Mouse (Mus musculus) spleen, adult 12 weeks (tissue): ENCODE data around the gene Gpn1.
"Not testable (repeated sequence)": the region's sequence is repeated elsewhere in the genome, so short reads cannot be mapped to it uniquely, and the experiment has no call there.

Experiments used
- DNase-seq: peaks from one replicate; pipeline ENCODE4 v3.0.0; 2022; ENCODE audit warnings: low spot score

The Gpn1 gene

DNA sequence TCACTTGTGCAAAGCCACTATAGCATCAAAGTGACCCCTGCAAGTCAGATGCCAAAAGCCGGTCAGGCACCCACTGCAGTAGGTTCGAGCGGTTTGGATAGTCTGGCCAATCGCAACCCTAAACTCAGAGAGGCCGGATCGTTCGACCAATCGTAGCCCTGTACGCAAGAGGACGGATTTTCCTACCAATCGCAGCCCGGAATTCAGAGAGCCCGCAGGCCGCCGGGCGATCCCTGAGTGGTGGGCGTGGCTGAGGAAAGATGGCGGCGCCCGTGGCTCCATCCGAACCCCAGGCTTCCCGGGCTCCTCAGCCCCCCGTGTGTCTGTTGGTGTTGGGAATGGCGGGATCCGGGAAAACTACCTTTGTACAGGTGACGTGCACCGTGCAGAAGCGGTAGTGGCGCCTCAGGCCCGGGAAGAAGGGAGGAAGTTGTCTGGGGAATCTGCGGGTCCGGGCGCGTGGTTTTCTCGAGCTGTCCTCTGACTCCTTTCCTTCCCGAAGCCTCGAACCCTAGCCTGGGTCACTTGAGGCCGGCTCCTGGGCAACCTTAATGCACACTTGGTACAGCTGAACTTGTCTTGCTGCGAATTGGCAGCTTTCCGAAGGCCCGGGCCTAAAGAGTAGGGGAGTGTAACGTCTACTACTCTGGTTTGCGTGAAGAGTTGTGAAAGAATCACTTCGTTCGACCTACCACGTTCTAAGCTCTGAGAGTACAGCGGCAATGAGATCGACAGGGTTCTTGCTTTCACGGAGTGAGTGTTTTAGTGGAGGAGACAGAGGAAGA is at the start of gene Gpn1:
TSS of gene Gpn1 (plus strand) at position 229 of the 785 bp plus-strand sequence.
- peak; percentile 78 for DNase-seq

GRCm38 (mm10) chr5:31451336-31451735 is 43.2 kb upstream of the Gpn1 start:
- no peak for DNase-seq

DNA sequence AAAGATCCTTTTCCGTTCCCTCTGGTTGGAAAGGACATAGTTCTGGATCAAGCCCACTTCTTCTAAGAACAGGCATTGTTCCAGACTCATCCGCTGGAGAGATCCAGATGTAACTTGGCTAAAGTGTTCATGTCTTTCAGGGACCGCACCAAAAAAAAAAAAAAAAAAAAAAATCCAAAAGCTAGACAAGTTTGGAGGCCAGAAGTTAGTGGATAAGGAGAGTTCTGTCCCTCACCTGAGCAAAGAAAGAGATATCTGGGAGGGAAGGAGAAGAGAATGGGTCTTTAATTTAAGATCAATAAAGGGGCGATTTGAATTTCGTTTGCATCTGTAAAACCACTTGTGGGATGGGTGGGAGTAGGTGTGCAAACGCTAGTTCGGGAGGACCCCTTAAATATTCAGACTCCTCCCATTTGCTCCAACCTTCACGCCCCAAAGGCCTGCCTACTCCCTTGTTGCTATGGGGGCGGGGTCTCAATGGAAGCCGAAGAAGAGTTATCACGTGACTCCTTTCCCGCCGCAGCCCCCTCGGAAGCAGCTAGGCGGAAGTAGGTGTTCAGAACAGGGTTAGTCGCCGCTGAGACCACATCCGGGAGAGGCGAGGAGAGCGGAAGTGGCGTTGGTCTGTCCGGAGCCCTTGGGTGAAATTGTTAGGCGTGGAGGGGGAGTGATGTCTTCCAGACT is 42.5 kb upstream of the Gpn1 start, which contains the start of gene Zfp512:
TSS of gene Zfp512 (plus strand) at position 554 of the 684 bp plus-strand sequence.
- DNase-seq, result peak; percentile 75

DNA sequence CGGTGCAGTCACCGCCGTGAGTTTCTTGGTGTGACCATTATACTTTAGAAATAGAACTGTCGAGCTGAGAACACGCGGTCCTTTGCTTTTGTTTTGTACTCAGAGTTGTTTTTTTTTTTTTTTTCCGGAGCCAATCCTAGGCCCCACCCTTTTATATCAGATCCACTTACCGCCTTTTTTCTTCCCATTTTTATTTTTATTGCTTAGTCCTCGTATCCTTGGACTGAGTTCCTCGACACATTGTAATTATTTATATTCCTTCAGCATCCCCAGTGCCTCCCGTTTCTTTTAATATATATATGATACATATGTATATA is 42.0 kb upstream of the Gpn1 start:
- DNase-seq, result no peak

DNA sequence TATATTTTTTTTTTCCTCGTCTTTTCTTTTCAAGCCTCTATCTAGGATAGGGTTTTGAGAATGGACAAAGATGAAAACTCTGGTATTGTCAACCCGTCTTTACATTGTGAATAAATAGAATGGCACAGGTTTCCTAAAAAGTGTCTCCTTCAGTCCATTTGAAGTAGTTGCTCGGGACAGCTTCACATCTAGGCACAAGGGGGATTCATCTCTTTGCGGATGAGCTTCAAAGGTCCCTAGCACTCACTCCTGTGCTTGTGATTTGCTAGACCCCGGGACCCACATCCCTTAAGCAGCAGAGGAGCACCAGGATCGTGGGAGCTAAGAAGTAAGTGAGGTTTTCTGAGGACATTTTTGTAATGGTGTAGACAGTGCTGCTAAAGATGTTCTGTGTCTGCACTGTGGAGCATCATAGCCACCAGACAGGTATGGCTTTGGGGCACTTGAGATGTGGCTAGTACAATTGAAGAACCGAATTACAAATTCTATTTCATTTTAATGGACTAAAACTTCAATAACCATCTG is 41.6 kb upstream of the Gpn1 start:
- no peak for DNase-seq

DNA sequence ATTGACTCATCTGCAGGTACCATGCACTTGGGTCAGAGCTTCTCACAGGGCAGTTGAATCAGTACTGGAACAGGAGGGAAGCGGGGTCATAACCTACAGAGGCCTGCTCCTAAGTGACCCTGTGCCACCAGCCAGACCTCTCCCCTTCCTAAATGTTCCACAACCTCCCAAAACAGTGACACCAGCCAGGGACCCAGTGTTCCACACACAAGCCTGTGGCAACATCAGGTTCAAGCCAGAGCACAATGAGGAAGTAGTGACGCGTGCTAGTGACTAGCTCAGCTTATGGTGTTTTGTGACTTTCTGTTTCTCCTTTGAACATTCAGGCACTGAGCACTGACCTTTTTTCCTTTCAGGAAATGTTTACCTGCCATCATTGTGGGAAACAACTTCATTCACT is 26.7 kb upstream of the Gpn1 start:
- no peak for DNase-seq

- no peak for DNase-seq
These were observed 24.8 kb upstream of the Gpn1 start for GRCm38 (mm10) chr5:31469711-31470110.

- DNase-seq, result peak; percentile 23
These were observed 24.2 kb upstream of the Gpn1 start for GRCm38 (mm10) chr5:31470334-31470733.

DNA sequence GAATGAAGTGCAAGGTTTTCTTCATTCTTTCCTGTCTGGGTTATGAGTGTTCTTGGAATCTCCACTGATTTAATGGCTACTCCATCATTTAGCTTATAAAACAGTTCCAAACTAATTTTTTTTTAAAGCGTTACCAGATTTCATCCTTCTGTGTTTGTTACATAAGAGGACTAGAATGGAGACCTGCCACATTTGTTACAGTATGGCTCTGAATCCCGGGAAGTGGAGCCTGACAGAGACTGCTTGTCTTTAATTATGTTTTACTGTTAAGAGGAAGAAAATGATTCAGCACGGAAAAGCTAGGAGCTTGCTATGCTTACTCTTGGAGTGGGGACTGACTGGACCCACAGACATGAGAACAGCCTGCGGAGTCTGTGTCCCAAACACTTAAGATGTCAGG is 14.0 kb upstream of the Gpn1 start:
- DNase-seq, result no peak

- DNase-seq, result no peak
These were observed 9.1 kb upstream of the Gpn1 start, which contains the start of gene 4930548H24Rik for GRCm38 (mm10) chr5:31485440-31485839. Gene 4930548H24Rik (plus strand): TSS chr5:31485740.

GRCm38 (mm10) chr5:31487889-31488288 is 6.7 kb upstream of the Gpn1 start:
- DNase-seq, result no peak

DNA sequence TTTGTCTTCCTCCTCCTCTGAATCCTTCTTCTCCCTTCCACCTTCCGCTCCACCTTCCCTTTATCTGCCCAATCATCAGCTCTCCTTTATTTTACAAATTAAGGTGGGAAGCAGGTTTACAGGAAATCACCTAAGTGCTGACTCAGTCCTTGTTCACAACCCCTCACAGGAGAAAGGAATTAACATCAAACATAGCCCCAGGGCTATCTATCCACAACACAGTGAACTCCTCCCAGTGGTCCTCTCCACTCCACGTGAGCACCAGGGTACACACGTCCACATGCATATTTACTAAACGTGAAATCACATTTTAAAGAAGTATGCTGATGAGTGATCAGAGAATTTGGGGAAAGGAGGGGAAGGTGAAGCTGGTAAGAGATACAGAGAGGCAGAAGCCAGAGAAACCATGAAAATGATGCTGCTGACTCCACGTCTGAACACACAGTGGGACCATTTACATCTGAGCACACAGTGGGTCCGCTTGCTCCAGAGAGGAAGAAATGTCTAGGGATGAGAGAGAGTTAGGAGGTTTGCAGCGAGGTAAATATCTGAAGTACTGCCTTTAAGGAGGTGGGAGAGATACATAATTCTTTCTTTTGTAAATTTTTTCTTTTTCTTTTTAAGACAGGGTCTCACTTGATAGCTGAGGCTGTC is 5.3 kb upstream of the Gpn1 start:
- no peak for DNase-seq

GRCm38 (mm10) chr5:31492031-31492430 is 2.5 kb upstream of the Gpn1 start:
- DNase-seq, result no peak

DNA sequence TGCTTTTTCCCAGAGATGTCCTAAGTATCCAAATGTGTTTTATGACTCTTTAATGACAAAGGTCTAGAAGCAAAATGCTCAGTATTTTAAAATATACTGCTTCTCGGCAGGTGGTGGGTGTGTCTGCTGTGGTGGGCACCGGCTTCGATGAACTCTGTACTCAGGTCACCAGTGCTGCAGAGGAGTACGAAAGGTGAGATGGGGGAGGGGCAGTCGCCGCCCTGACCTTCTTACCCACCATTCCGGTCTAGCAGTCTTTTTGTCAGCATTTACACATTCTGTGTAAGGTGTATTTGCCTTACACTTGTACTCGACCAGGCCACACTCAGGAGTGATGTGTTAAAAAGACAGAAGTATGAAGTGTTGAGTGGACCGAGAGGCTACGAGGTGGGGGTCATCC is 10.3 kb downstream of the Gpn1 start:
- DNase-seq, result no peak

DNA sequence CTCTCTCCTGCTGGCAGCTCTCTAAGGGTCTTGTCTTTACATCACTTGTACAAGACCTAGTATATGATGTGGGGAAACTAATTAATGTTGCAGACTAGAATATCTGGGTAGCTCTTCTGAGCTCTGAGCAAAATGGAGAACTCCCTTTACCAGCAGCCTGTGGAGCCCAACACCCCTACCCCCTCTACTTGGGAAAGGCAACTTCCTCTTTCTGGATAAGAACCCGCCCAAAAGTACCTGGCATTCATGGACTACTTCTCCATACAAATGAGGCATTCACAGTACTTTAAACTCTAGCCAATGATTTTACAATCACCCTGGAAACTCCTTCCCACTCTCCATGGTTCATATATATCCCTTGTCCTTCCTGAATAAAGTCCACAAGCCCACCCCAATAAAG is 17.9 kb downstream of the Gpn1 start:
- DNase-seq, result no peak

GRCm38 (mm10) chr5:31520556-31520955 is 26.0 kb downstream of the Gpn1 start:
- no peak for DNase-seq

DNA sequence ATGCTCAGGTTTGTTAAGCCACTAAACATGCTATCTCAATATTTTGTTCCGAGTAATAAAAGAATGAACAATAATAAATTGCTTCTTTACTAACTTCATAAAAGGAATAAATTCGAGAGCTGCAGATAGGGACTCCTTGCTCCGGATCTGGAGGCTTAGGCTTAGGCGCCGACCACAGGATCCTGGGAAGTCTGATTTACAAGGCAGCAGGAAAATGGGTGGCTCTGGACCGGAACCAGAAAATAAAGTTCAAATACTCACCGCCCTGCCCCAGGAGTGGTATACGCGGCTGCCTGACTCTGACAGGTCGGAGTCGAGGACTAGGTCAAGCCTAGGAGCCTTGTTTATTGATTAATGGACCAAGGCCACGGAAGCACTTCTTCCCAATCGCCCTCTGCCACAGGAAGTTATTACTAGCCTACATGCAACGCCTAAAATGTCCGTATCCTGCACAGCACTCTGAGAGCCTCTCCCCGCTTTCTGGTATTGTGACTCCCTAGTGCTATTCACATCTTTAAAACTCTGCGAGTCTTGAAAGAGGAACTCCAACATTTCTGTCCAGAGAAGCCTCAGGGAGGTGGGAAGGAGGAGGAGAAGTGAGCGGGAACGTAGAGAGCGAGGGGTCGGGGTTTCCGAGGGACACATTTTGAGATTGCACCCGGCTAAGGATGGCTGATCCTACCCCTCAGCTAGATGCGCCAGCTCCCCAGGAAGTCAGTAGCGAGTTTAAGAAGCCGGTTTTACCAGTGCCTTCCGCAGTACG is 32.0 kb downstream of the Gpn1 start, which contains the start of gene Slc4a1ap:
TSS of gene Slc4a1ap (plus strand) at position 642 of the 763 bp plus-strand sequence.
- DNase-seq, result peak; percentile 75

DNA sequence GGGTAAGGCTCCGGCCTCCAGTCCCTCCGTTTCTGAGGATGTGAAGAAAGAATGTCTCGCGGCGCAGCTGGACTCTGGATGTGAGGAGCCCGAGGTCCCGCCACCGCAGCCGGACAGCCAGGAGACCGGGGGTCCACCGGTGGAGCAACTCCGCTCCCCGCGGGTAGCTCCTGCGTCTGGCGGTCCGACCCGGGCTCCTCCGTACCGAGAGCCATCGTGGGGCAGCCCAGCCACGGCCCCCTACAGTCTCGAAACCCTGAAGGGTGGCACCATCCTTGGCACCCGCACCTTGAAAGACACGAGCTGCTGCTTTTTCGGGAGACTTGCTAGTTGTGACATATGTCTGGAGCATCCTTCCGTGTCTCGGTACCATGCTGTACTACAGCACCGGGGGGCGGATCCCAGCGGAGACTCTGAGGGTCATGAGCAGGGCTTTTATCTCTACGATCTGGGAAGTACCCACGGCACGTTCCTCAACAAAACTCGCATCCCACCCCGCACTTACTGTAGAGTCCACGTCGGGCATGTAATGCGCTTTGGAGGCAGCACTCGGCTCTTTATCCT is 32.7 kb downstream of the Gpn1 start:
- no peak for DNase-seq

DNA sequence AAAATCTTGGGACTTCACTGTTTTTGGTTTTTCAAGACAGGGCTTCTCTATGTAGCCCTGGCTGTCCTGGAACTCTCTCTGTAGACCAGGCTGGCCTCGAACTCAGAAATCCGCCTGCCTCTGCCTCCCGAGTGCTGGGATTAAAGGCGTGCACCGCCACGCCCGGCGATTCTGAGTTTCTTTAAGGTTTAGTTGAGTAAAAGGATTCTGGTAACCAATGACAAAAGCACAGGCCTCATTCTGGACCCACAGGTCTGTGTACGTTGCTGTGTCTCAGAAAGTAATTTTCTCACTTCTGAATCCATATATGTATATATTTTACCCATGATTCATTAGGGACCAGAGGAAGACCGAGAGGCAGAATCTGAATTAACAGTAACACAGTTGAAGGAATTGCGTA is 33.2 kb downstream of the Gpn1 start, which contains the start of gene Supt7l:
TSS of gene Supt7l (minus strand) at position 101 of the 400 bp plus-strand sequence.
- not testable (repeated sequence) for DNase-seq

- DNase-seq, result no peak
These were observed 34.0 kb downstream of the Gpn1 start for GRCm38 (mm10) chr5:31528560-31528959.

DNA sequence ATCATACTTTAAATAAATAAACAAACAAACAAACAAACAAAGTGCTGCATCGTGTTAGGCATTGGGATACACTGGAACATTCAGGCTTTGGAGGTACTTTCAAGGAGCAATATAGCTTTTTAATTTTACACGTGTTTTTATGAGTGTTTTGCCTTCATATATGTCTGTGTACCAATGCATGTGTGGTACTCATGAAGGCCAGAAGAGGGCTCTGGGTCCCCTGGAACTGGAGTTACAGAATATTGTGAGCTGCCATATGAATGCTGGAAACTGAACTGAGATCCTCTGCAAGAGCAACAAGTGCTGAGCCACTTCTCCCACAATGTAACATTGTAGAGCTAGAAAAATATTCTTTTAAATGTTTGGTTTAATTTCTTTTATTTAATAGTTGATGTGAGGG is 40.7 kb downstream of the Gpn1 start:
- no peak for DNase-seq
